ENCODE assay signal across 28 mouse cellular contexts in genomic region chr8:104543440-104544045, GRCm38 (mm10). TPM values are rescaled to one million over a fixed set of nuclear protein-coding genes. Genes with fewer than 3 reads are reported as not detected.
DNase-seq lines count a peak whose midpoint lies in the region; ATAC-seq and TF ChIP-seq lines count a peak whose summit lies in the region.
"Had no signal": no experiment of that assay in that cellular context is flagged by ENCODE, and none has a peak within 500 bp of the region (broad histone marks: within the 10 kb centered on the region; RNA-seq: fewer than 3 reads in every experiment).

No protein-coding gene starts in this region.

- WGBS in kidney, adult 2 months = 89% methylated on average over 8 of the region's 8 CpGs
- 82% methylated on average over 8 of the region's 8 CpGs for WGBS in kidney, embryonic 14.5 days

- intact Hi-C loops in gastrocnemius, adult 2 months (cut with DNase I) = no loop called here
- intact Hi-C loops in heart, postnatal 25 days (cut with DNase I) = no loop called here

- ATAC-seq in kidney, embryonic 14.5 days (ENCODE audit: low FRiP score, low TSS enrichment) = no peak
- ATAC-seq: forebrain, embryonic 16.5 days; intestine, embryonic 16.5 days; midbrain, embryonic 15.5 days had no signal

- H3K27ac ChIP-seq in gastrocnemius, adult 2 months = peak overlapping the region; percentile 62
- H3K27ac ChIP-seq in kidney, adult 2 months (ENCODE audit: insufficient read depth, low read depth, low read length) = no peak overlapping the region
- H3K27ac ChIP-seq in kidney, embryonic 14.5 days (ENCODE audit: low read depth, low read length) = no peak overlapping the region
- peak overlapping the region; percentile 87 for H3K27ac ChIP-seq in brown adipose tissue, adult 24 weeks (replicated peaks; ENCODE audit: low read depth, low read length)
- H3K27ac ChIP-seq: heart, embryonic 13.5 days; hindbrain, embryonic 13.5 days; lung, embryonic 15.5 days; midbrain, embryonic 10.5 days; midbrain, embryonic 15.5 days; neural tube, embryonic 15.5 days; stomach, embryonic 15.5 days had no signal

- no peak overlapping the region for H3K4me3 ChIP-seq in gastrocnemius, adult 2 months
- no peak overlapping the region for H3K4me3 ChIP-seq in kidney, adult 2 months (ENCODE audit: insufficient read depth, low read depth, low read length)
- no peak overlapping the region for H3K4me3 ChIP-seq in kidney, embryonic 14.5 days (ENCODE audit: low read length)
- peak overlapping the region; percentile 27; the same call in 1 of the 2 replicates for H3K4me3 ChIP-seq in brown adipose tissue, adult 24 weeks (ENCODE audit: insufficient read depth, low read depth, low read length)
- H3K4me3 ChIP-seq: erythroblast, embryonic 14.5 days; heart, embryonic 13.5 days; hindbrain, embryonic 13.5 days; lung, embryonic 15.5 days; midbrain, embryonic 10.5 days; midbrain, embryonic 15.5 days; neural tube, embryonic 15.5 days; stomach, embryonic 15.5 days had no signal

- H3K4me1 ChIP-seq in kidney, adult 2 months (ENCODE audit: control insufficient read depth, insufficient read depth, low read length) = no peaks in the 10 kb centered on the region
- H3K4me1 ChIP-seq in kidney, embryonic 14.5 days (ENCODE audit: control insufficient read depth, insufficient read depth, low read length) = peaks cover 7% of the 10 kb centered on the region; the same call in 1 of the 2 replicates
- H3K4me1 ChIP-seq in brown adipose tissue, adult 24 weeks (ENCODE audit: control insufficient read depth, insufficient read depth, insufficient read length, low read length) = peaks cover 9% of the 10 kb centered on the region; the same call in 1 of the 2 replicates

- no peak overlapping the region for H3K9ac ChIP-seq in kidney, embryonic 14.5 days (ENCODE audit: low read depth, low read length)
- H3K9ac ChIP-seq: heart, embryonic 13.5 days; hindbrain, embryonic 13.5 days; lung, embryonic 15.5 days; midbrain, embryonic 15.5 days; neural tube, embryonic 15.5 days; stomach, embryonic 15.5 days had no signal

- H3K36me3 ChIP-seq in kidney, adult 2 months (ENCODE audit: control insufficient read depth, insufficient read depth, low read length) = no peaks in the 10 kb centered on the region
- H3K36me3 ChIP-seq in kidney, embryonic 14.5 days (ENCODE audit: control insufficient read depth, insufficient read depth, low read length) = no peaks in the 10 kb centered on the region
- H3K36me3 ChIP-seq: G1E; heart, embryonic 13.5 days; hindbrain, embryonic 13.5 days; lung, embryonic 15.5 days; midbrain, embryonic 10.5 days; midbrain, embryonic 15.5 days; neural tube, embryonic 15.5 days; stomach, embryonic 15.5 days had no signal

- no peak for TF ChIP-seq CTCF in gastrocnemius, adult 2 months (IDR thresholded peaks at IDR 0.05)
- no peak for TF ChIP-seq CTCF in kidney, adult 2 months (conservative IDR thresholded peaks at IDR 0.05; ENCODE audit: insufficient read depth, insufficient read length, low read depth, low read length)

- H3K27me3 ChIP-seq in kidney, adult 2 months (replicated peaks; ENCODE audit: control insufficient read depth, insufficient read depth, low read length) = no peaks in the 10 kb centered on the region
- H3K27me3 ChIP-seq in kidney, embryonic 14.5 days (ENCODE audit: control insufficient read depth, insufficient read depth, low read length) = peaks cover 49% of the 10 kb centered on the region

- no peak overlapping the region for H3K4me2 ChIP-seq in kidney, embryonic 14.5 days (replicated peaks; ENCODE audit: low read depth, low read length)
- H3K4me2 ChIP-seq: heart, embryonic 13.5 days; hindbrain, embryonic 13.5 days; lung, embryonic 15.5 days; midbrain, embryonic 15.5 days; neural tube, embryonic 15.5 days; stomach, embryonic 15.5 days had no signal

- no peaks in the 10 kb centered on the region for H3K9me3 ChIP-seq in kidney, embryonic 14.5 days (ENCODE audit: control insufficient read depth, low read length)
- H3K9me3 ChIP-seq: G1E; heart, embryonic 13.5 days; hindbrain, embryonic 13.5 days; lung, embryonic 15.5 days; midbrain, embryonic 10.5 days; midbrain, embryonic 15.5 days; neural tube, embryonic 15.5 days; stomach, embryonic 15.5 days had no signal

- no peak for DNase-seq in gastrocnemius, adult 2 months
- DNase-seq in gastrocnemius, postnatal 25 days = no peak
- peak; percentile 60 for DNase-seq in kidney, adult 2 months
- peak; percentile 20 for DNase-seq in heart, postnatal 25 days (ENCODE audit: low spot score)
- no peak for DNase-seq in thymus, postnatal 25 days
- DNase-seq: adrenal gland, postnatal 10 days; cerebellum, adult 11 months; cerebellum, postnatal 10 days; gastrocnemius, postnatal 10 days; liver; retina, postnatal 1 day; right cerebral cortex, postnatal 14 days had no signal

- no peak for TF ChIP-seq POLR2A in kidney, adult 2 months (IDR thresholded peaks at IDR 0.05; ENCODE audit: low read depth, low read length)

RNA-seq across cellular contexts. Expression of gene Car7, which starts 9.1 kb away (rescaled TPM):
- under 1 TPM; 0.98 to 0.99 TPM for total RNA-seq in gastrocnemius, adult 2 months (2021)
- 1 to 10 TPM; 1.0 to 1.2 TPM for total RNA-seq in gastrocnemius, postnatal 25 days (2021)
- 7.5 and 8.0 TPM in 2 replicates for polyA plus RNA-seq in kidney, adult 2 months (2012; rRNA removed)
- 1.3 and 1.8 TPM in 2 replicates for polyA plus RNA-seq in kidney, embryonic 14.5 days (2014; fragmentation: Nextera tagmentation; extraction: Ambion mirVana)
- polyA plus RNA-seq in brown adipose tissue, adult 24 weeks (2012; ENCODE audit: insufficient read depth, insufficient read length, missing spikeins) = 2.8 and 3.6 TPM in 2 replicates
- 1 to 10 TPM; 2.9 to 3.4 TPM for total RNA-seq in heart, postnatal 25 days (2021)
- polyA plus RNA-seq: erythroblast, embryonic 14.5 days had no signal

RNA-seq across cellular contexts. Expression of gene Nae1, which starts 9.1 kb away (rescaled TPM):
- 10 to 100 TPM; 26.1 to 28.3 TPM for total RNA-seq in gastrocnemius, adult 2 months (2021)
- 10 to 100 TPM; 19.7 to 22.8 TPM for total RNA-seq in gastrocnemius, postnatal 25 days (2021)
- 9.7 and 12.7 TPM in 2 replicates for polyA plus RNA-seq in kidney, adult 2 months (2012; rRNA removed)
- 123 and 129 TPM in 2 replicates for polyA plus RNA-seq in kidney, embryonic 14.5 days (2014; fragmentation: Nextera tagmentation; extraction: Ambion mirVana)
- 33.8 and 36.6 TPM in 2 replicates for polyA plus RNA-seq in brown adipose tissue, adult 24 weeks (2012; ENCODE audit: insufficient read depth, insufficient read length, missing spikeins)
- total RNA-seq in heart, postnatal 25 days (2021) = 10 to 100 TPM; 29.6 to 30.5 TPM

RNA-seq across cellular contexts. Expression of gene Terb1, which starts 33.8 kb away (rescaled TPM):
- total RNA-seq in gastrocnemius, adult 2 months (2021) = not detected
- total RNA-seq in gastrocnemius, postnatal 25 days (2021) = under 1 TPM in 1 of 2 experiments, not detected in 1; 0.10 TPM
- 0.05 TPM in 1 of 2 replicates, not detected in the other for polyA plus RNA-seq in kidney, adult 2 months (2012; rRNA removed)
- polyA plus RNA-seq in kidney, embryonic 14.5 days (2014; fragmentation: Nextera tagmentation; extraction: Ambion mirVana) = 0.33 and 0.79 TPM in 2 replicates
- polyA plus RNA-seq in brown adipose tissue, adult 24 weeks (2012; ENCODE audit: insufficient read depth, insufficient read length, missing spikeins) = not detected in 2 replicates
- total RNA-seq in heart, postnatal 25 days (2021) = not detected
- total RNA-seq: common myeloid progenitor, adult 5-6 weeks; G1E; gastrocnemius, postnatal 10 days; heart, postnatal 36 days; megakaryocyte progenitor cell, adult 5-6 weeks had no signal
- polyA plus RNA-seq: erythroblast, embryonic 14.5 days; G1E had no signal

RNA-seq across cellular contexts. Expression of gene Pdp2, which starts 47.7 kb away (rescaled TPM):
- total RNA-seq in gastrocnemius, adult 2 months (2021) = 1 to 10 TPM; 4.0 to 4.6 TPM
- total RNA-seq in gastrocnemius, postnatal 25 days (2021) = 1 to 10 TPM; 2.8 to 2.9 TPM
- polyA plus RNA-seq in kidney, adult 2 months (2012; rRNA removed) = 25.7 and 29.2 TPM in 2 replicates
- polyA plus RNA-seq in kidney, embryonic 14.5 days (2014; fragmentation: Nextera tagmentation; extraction: Ambion mirVana) = 15.1 and 18.7 TPM in 2 replicates
- polyA plus RNA-seq in brown adipose tissue, adult 24 weeks (2012; ENCODE audit: insufficient read depth, insufficient read length, missing spikeins) = 23.7 and 36.2 TPM in 2 replicates
- total RNA-seq in heart, postnatal 25 days (2021) = 10 to 100 TPM; 20.1 to 29.0 TPM

Comparison
In these comparisons a context has a peak if more than half of its experiments do, and no peak if none do; other contexts are left out.
1. DNase-seq: peak in kidney, adult 2 months (single experiment) and heart, postnatal 25 days (single experiment); none in gastrocnemius, adult 2 months (single experiment), gastrocnemius, postnatal 25 days (single experiment) and thymus, postnatal 25 days (single experiment).
2. H3K27ac ChIP-seq: peak in gastrocnemius, adult 2 months (single experiment) and brown adipose tissue, adult 24 weeks (single experiment); none in kidney, adult 2 months (single experiment) and kidney, embryonic 14.5 days (single experiment).